Mouse (Mus musculus): ENCODE measurements at regions not wholly inside any gene's neighbourhood (a gene's known extent, or its start where the extent isn't known, plus 50 kb on each side); places are given as distances from the start of the nearest gene placed in this dataset.
A peak's percentile ranks its signal among the peaks of the same experiment; 100 is the strongest.

- no peak overlapping the region for H3K27ac ChIP-seq (ENCODE audit: low read depth, low read length)
- no peak overlapping the region for H3K4me3 ChIP-seq (ENCODE audit: low read depth, low read length)
- no peak overlapping the region for H3K4me2 ChIP-seq (ENCODE audit: low read depth)
- no peaks in the 10 kb centered on the region for H3K27me3 ChIP-seq (ENCODE audit: control insufficient read depth, insufficient read depth, low read length)
- no peaks in the 10 kb centered on the region for H3K9me3 ChIP-seq (ENCODE audit: control insufficient read depth, low read length)
- 34% methylated on average over 9 of the region's 9 CpGs for WGBS
- ATAC-seq (ENCODE audit: insufficient read depth, low FRiP score, low TSS enrichment) (no peak; the same call in 1 of the 2 replicates), DNase-seq (ENCODE audit: low spot score) (peak; percentile 87)
- no peak overlapping the region for H3K9ac ChIP-seq (ENCODE audit: low read length)
- no peaks in the 10 kb centered on the region for H3K4me1 ChIP-seq (ENCODE audit: control insufficient read depth, insufficient read depth, low read length)
- H3K36me3 ChIP-seq (ENCODE audit: control insufficient read depth, insufficient read depth, low read length), result no peaks in the 10 kb centered on the region
These were observed 56.1 kb upstream of the Ces5a start for GRCm38 (mm10) chr8:93591608-93592301.

- ATAC-seq (ENCODE audit: insufficient read depth, low FRiP score, low TSS enrichment), result no peak
- Histone ChIP-seq H3K4me3 (ENCODE audit: low read depth, low read length) (no peak overlapping the region), H3K27ac (ENCODE audit: low read depth, low read length) (no peak overlapping the region), H3K9ac (ENCODE audit: low read length) (no peak overlapping the region), H3K4me1 (ENCODE audit: control insufficient read depth, insufficient read depth, low read length) (no peaks in the 10 kb centered on the region), H3K4me2 (ENCODE audit: low read depth) (no peak overlapping the region), H3K9me3 (ENCODE audit: control insufficient read depth, low read length) (no peaks in the 10 kb centered on the region), H3K36me3 (ENCODE audit: control insufficient read depth, insufficient read depth, low read length) (no peaks in the 10 kb centered on the region), H3K27me3 (ENCODE audit: control insufficient read depth, insufficient read depth, low read length) (no peaks in the 10 kb centered on the region)
- DNase-seq (ENCODE audit: low spot score), result no peak
- 22% methylated on average over 3 of the region's 3 CpGs for WGBS
These were observed 56.6 kb upstream of the Ces5a start for GRCm38 (mm10) chr8:93592302-93592651.

- Histone ChIP-seq H3K9me3 (ENCODE audit: control insufficient read depth, low read length) (no peaks in the 10 kb centered on the region), H3K4me3 (ENCODE audit: low read depth, low read length) (no peak overlapping the region), H3K36me3 (ENCODE audit: control insufficient read depth, insufficient read depth, low read length) (no peaks in the 10 kb centered on the region), H3K9ac (ENCODE audit: low read length) (no peak overlapping the region), H3K4me1 (ENCODE audit: control insufficient read depth, insufficient read depth, low read length) (no peaks in the 10 kb centered on the region), H3K27ac (ENCODE audit: low read depth, low read length) (no peak overlapping the region), H3K4me2 (ENCODE audit: low read depth) (no peak overlapping the region), H3K27me3 (ENCODE audit: control insufficient read depth, insufficient read depth, low read length) (no peaks in the 10 kb centered on the region)
- 59% methylated on average over 11 of the region's 11 CpGs for WGBS
- no peak for DNase-seq (ENCODE audit: low spot score)
- no peak for ATAC-seq (ENCODE audit: insufficient read depth, low FRiP score, low TSS enrichment)
These were observed 63.0 kb upstream of the Ces5a start for GRCm38 (mm10) chr8:93598613-93599121.

- WGBS, result 74% methylated on average over 9 of the region's 9 CpGs
- no peak overlapping the region for H3K4me3 ChIP-seq (ENCODE audit: low read depth, low read length)
These were observed 63.7 kb upstream of the Ces5a start for GRCm38 (mm10) chr8:93599306-93599705.

DNA sequence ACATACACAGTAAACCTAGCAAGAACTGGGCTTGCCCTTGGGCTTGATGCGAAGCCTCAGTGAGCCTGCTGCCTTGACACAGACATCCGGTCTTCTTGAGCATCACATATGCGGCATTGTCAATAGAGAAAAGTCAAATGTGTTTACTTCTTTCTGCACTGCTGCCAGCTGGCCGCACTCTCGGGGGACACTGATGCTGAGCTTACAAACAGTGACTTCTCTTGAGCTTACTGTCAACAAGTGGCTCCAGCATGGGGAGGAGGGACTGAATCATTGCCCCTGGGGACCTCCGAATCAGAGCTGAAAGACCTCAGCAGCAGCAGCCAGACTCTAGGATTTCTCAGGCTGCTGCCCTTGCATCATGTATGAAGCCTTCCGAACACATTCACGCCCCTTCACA, 64.1 kb upstream of the Ces5a start:
- Histone ChIP-seq H3K4me1 (ENCODE audit: control insufficient read depth, insufficient read depth, low read length) (no peaks in the 10 kb centered on the region), H3K27ac (ENCODE audit: low read depth, low read length) (no peak overlapping the region), H3K27me3 (ENCODE audit: control insufficient read depth, insufficient read depth, low read length) (no peaks in the 10 kb centered on the region), H3K36me3 (ENCODE audit: control insufficient read depth, insufficient read depth, low read length) (no peaks in the 10 kb centered on the region), H3K4me3 (ENCODE audit: low read depth, low read length) (no peak overlapping the region), H3K9me3 (ENCODE audit: control insufficient read depth, low read length) (no peaks in the 10 kb centered on the region), H3K4me2 (ENCODE audit: low read depth) (no peak overlapping the region), H3K9ac (ENCODE audit: low read length) (no peak overlapping the region)
- DNase-seq (ENCODE audit: low spot score), result no peak
- no peak for ATAC-seq (ENCODE audit: insufficient read depth, low FRiP score, low TSS enrichment)
- WGBS, result 68% methylated on average over 8 of the region's 8 CpGs

More at GRCm38 (mm10) chr8:93599306-93599705, 63.7 kb upstream of the Ces5a start:
- Histone ChIP-seq H3K9me3 (ENCODE audit: control insufficient read depth, low read length) (no peaks in the 10 kb centered on the region), H3K27ac (ENCODE audit: low read depth, low read length) (no peak overlapping the region), H3K36me3 (ENCODE audit: control insufficient read depth, insufficient read depth, low read length) (no peaks in the 10 kb centered on the region), H3K27me3 (ENCODE audit: control insufficient read depth, insufficient read depth, low read length) (no peaks in the 10 kb centered on the region), H3K9ac (ENCODE audit: low read length) (no peak overlapping the region), H3K4me2 (ENCODE audit: low read depth) (no peak overlapping the region), H3K4me1 (ENCODE audit: control insufficient read depth, insufficient read depth, low read length) (no peaks in the 10 kb centered on the region)
- DNase-seq (ENCODE audit: low spot score) (no peak), ATAC-seq (ENCODE audit: insufficient read depth, low FRiP score, low TSS enrichment) (no peak)

DNA sequence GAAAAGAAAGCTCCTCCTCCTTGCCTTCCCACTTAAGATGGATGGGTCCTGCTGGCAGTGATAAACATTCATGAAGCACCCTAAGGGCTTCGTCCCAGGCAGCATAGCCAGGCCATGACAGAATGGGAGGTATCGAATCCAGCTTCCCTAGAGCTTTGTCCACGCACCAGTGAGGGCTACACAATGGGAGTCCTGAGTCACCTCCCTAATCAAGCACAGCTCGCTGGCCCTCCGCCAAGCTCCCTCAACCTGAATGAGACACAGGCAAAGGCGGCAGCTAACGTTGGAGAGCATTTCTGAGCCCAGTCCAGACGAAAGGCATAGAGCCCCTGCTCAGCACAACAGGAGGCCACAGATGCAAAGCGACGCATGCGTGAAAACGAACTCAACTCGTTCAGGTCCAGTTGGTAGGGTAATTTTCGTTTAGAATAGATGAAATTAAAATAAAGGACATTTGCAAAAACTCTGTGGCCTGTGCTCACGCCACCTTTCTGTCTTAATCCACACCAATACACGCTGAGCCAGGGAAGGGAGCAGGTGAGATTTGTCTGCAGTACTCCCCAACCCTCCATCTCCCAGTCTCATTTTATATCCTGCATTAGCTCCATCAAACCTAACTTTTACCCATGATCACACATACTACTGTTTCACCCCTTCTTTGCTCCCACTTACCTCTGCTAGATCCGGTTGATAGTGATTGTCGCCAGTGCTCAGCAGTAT, 91.3 kb upstream of the Ces5a start:
- Histone ChIP-seq H3K9ac (ENCODE audit: low read length) (no peak overlapping the region), H3K36me3 (ENCODE audit: control insufficient read depth, insufficient read depth, low read length) (no peaks in the 10 kb centered on the region), H3K4me3 (ENCODE audit: low read depth, low read length) (no peak overlapping the region), H3K4me1 (ENCODE audit: control insufficient read depth, insufficient read depth, low read length) (no peaks in the 10 kb centered on the region), H3K27ac (ENCODE audit: low read depth, low read length) (no peak overlapping the region), H3K4me2 (ENCODE audit: low read depth) (peak overlapping the region; percentile 17), H3K27me3 (ENCODE audit: control insufficient read depth, insufficient read depth, low read length) (no peaks in the 10 kb centered on the region), H3K9me3 (ENCODE audit: control insufficient read depth, low read length) (no peaks in the 10 kb centered on the region)
- whole genome bisulfite sequencing, result 30% methylated on average over 18 of the region's 18 CpGs
- ATAC-seq (ENCODE audit: insufficient read depth, low FRiP score, low TSS enrichment), result peak; percentile 78; the same call in 1 of the 2 replicates
- peak; percentile 77 for DNase-seq (ENCODE audit: low spot score)

GRCm38 (mm10) chr8:93627626-93628025, 92.0 kb upstream of the Ces5a start:
- Histone ChIP-seq H3K9ac (ENCODE audit: low read length) (no peak overlapping the region), H3K36me3 (ENCODE audit: control insufficient read depth, insufficient read depth, low read length) (no peaks in the 10 kb centered on the region), H3K4me3 (ENCODE audit: low read depth, low read length) (no peak overlapping the region), H3K4me2 (ENCODE audit: low read depth) (no peak overlapping the region), H3K27me3 (ENCODE audit: control insufficient read depth, insufficient read depth, low read length) (no peaks in the 10 kb centered on the region), H3K9me3 (ENCODE audit: control insufficient read depth, low read length) (no peaks in the 10 kb centered on the region), H3K27ac (ENCODE audit: low read depth, low read length) (no peak overlapping the region), H3K4me1 (ENCODE audit: control insufficient read depth, insufficient read depth, low read length) (no peaks in the 10 kb centered on the region)
- DNase-seq (ENCODE audit: low spot score) (no peak), ATAC-seq (ENCODE audit: insufficient read depth, low FRiP score, low TSS enrichment) (no peak)
- WGBS, result 76% methylated on average over 6 of the region's 6 CpGs

GRCm38 (mm10) chr8:93632896-93633295, 97.3 kb upstream of the Ces5a start:
- Histone ChIP-seq H3K9me3 (ENCODE audit: control insufficient read depth, low read length) (no peaks in the 10 kb centered on the region), H3K4me3 (ENCODE audit: low read depth, low read length) (no peak overlapping the region), H3K9ac (ENCODE audit: low read length) (no peak overlapping the region), H3K27ac (ENCODE audit: low read depth, low read length) (no peak overlapping the region), H3K27me3 (ENCODE audit: control insufficient read depth, insufficient read depth, low read length) (no peaks in the 10 kb centered on the region), H3K4me2 (ENCODE audit: low read depth) (no peak overlapping the region), H3K4me1 (ENCODE audit: control insufficient read depth, insufficient read depth, low read length) (no peaks in the 10 kb centered on the region), H3K36me3 (ENCODE audit: control insufficient read depth, insufficient read depth, low read length) (no peaks in the 10 kb centered on the region)
- ATAC-seq (ENCODE audit: insufficient read depth, low FRiP score, low TSS enrichment), result no peak
- WGBS, result 85% methylated on average over 8 of the region's 8 CpGs
- no peak for DNase-seq (ENCODE audit: low spot score)

DNA sequence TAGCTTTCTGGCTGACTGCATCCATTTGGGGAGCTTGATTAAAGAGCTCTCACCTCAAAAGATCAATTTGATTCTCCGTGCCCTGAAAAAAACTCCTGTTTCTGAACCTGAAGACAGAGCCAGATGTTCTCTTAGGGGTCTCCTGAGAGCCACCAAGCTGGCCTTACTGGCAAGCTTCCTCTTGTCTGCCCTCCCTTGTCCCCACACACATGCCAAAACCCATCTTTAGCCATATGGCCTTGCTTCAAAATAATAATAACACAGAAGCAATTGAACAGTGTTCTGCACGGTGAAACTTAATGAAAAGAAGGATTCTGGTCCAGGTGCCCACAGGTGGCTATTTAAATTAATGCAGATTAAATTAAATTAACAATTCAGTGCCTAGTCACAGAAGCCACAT, 107.1 kb upstream of the Ces5a start:
- no peak overlapping the region for H3K27ac ChIP-seq (ENCODE audit: low read depth, low read length)
- DNase-seq (ENCODE audit: low spot score) (no peak), ATAC-seq (ENCODE audit: insufficient read depth, low FRiP score, low TSS enrichment) (no peak)
- WGBS, result 64% methylated on average over 2 of the region's 2 CpGs
- H3K4me3 ChIP-seq (ENCODE audit: low read depth, low read length), result no peak overlapping the region
- H3K9me3 ChIP-seq (ENCODE audit: control insufficient read depth, low read length), result no peaks in the 10 kb centered on the region
- no peaks in the 10 kb centered on the region for H3K36me3 ChIP-seq (ENCODE audit: control insufficient read depth, insufficient read depth, low read length)
- H3K9ac ChIP-seq (ENCODE audit: low read length), result no peak overlapping the region
- no peak overlapping the region for H3K4me2 ChIP-seq (ENCODE audit: low read depth)
- H3K27me3 ChIP-seq (ENCODE audit: control insufficient read depth, insufficient read depth, low read length), result no peaks in the 10 kb centered on the region
- H3K4me1 ChIP-seq (ENCODE audit: control insufficient read depth, insufficient read depth, low read length), result no peaks in the 10 kb centered on the region
